Mouse (Mus musculus) cortical plate, adult 2 months (tissue): Measurements from ENCODE around the gene Tmem182. TPM values are rescaled to one million over a fixed set of nuclear protein-coding genes. Genes with fewer than 3 reads are reported as not detected.

Experiments used
- H3K27ac ChIP-seq: fragments of 200-500 bp; 2 replicates; pipeline ENCODE4 v1.5.1; 2012; ENCODE audit warnings: low read length, control low read depth, inconsistent platforms; ENCODE audit not compliant: insufficient read depth
- H3K4me1 ChIP-seq: fragments of 200-500 bp; 2 replicates; pipeline ENCODE4 v1.6.1; 2011; ENCODE audit warnings: low read length; ENCODE audit not compliant: control insufficient read depth, insufficient read depth
- H3K4me3 ChIP-seq: fragments of 200-500 bp; 2 replicates; pipeline ENCODE4 v1.5.1; 2011; ENCODE audit warnings: mild to moderate bottlenecking, low read length, control low read depth; ENCODE audit not compliant: insufficient read depth
- CTCF ChIP-seq: fragments of 200-500 bp; IDR thresholded peaks from 2 replicates; pipeline ENCODE4 v1.5.1; 2011; ENCODE audit warnings: mild to moderate bottlenecking, control low read depth, low read length; ENCODE audit not compliant: insufficient read depth; ENCODE audit errors: extremely low read depth
- POLR2A ChIP-seq: fragments of 200-500 bp; IDR thresholded peaks from 2 replicates; pipeline ENCODE4 v1.6.1; 2011; ENCODE audit warnings: mild to moderate bottlenecking, low read length, control low read depth; ENCODE audit not compliant: insufficient read depth; ENCODE audit errors: extremely low read depth
- polyA plus RNA-seq: library from polyadenylated mRNA; depleted of rRNA; stranded (reverse); fragments of >200 nt; gene quantifications from 2 replicates; pipeline ENCODE4 v1.2.3, GENCODE M21; 2012; rRNA removed

The Tmem182 gene
- 0.15 and 0.19 TPM in 2 replicates for polyA plus RNA-seq

GRCm38 (mm10) chr1:40805351-40805750, at the start of gene Tmem182:
Gene Tmem182 (plus strand): TSS chr1:40805601.
- Histone ChIP-seq H3K27ac (no peak within 1 kb of the TSS), H3K4me1 (no peaks in the 10 kb centered on the region)
- no peak for TF ChIP-seq CTCF
- no peak for TF ChIP-seq POLR2A

GRCm38 (mm10) chr1:40759751-40760445, 45.5 kb upstream of the Tmem182 start:
- no peak overlapping the region for H3K27ac ChIP-seq
- H3K4me1 ChIP-seq: no peaks in the 10 kb centered on the region
- TF ChIP-seq CTCF (no peak), POLR2A (no peak)
- no peak overlapping the region for H3K4me3 ChIP-seq

More at GRCm38 (mm10) chr1:40805351-40805750, at the start of gene Tmem182:
- no peak within 1 kb of the TSS for H3K4me3 ChIP-seq

GRCm38 (mm10) chr1:40764042-40764441, 41.4 kb upstream of the Tmem182 start:
- Histone ChIP-seq H3K4me3 (no peak overlapping the region), H3K27ac (no peak overlapping the region), H3K4me1 (no peaks in the 10 kb centered on the region)
- TF ChIP-seq POLR2A: no peak
- TF ChIP-seq CTCF: no peak

- H3K27ac ChIP-seq: no peak overlapping the region
- no peaks in the 10 kb centered on the region for H3K4me1 ChIP-seq
- H3K4me3 ChIP-seq: no peak overlapping the region
- no peak for TF ChIP-seq CTCF
- TF ChIP-seq POLR2A: no peak
These were observed 40.6 kb upstream of the Tmem182 start for GRCm38 (mm10) chr1:40764701-40765275.

GRCm38 (mm10) chr1:40765521-40765920, 39.9 kb upstream of the Tmem182 start:
- Histone ChIP-seq H3K4me3 (no peak overlapping the region), H3K4me1 (no peaks in the 10 kb centered on the region), H3K27ac (no peak overlapping the region)
- no peak for TF ChIP-seq POLR2A
- TF ChIP-seq CTCF: no peak

GRCm38 (mm10) chr1:40767588-40767987, 37.8 kb upstream of the Tmem182 start:
- Histone ChIP-seq H3K4me1 (no peaks in the 10 kb centered on the region), H3K4me3 (no peak overlapping the region), H3K27ac (no peak overlapping the region)
- no peak for TF ChIP-seq CTCF
- TF ChIP-seq POLR2A: no peak

- TF ChIP-seq CTCF (peak; percentile 57), POLR2A (no peak)
- no peak overlapping the region for H3K4me3 ChIP-seq
- H3K27ac ChIP-seq: no peak overlapping the region
- H3K4me1 ChIP-seq: no peaks in the 10 kb centered on the region
These were observed 36.8 kb upstream of the Tmem182 start for GRCm38 (mm10) chr1:40768606-40769005.

- H3K27ac ChIP-seq: no peak overlapping the region
- no peaks in the 10 kb centered on the region for H3K4me1 ChIP-seq
- TF ChIP-seq CTCF (no peak), POLR2A (no peak)
- H3K4me3 ChIP-seq: no peak overlapping the region
These were observed 36.0 kb upstream of the Tmem182 start for GRCm38 (mm10) chr1:40769331-40769894.

GRCm38 (mm10) chr1:40771196-40771970, 34.0 kb upstream of the Tmem182 start:
- no peaks in the 10 kb centered on the region for H3K4me1 ChIP-seq
- TF ChIP-seq CTCF: no peak
- TF ChIP-seq POLR2A: no peak
- H3K27ac ChIP-seq: no peak overlapping the region
- H3K4me3 ChIP-seq: no peak overlapping the region

- no peak overlapping the region for H3K27ac ChIP-seq
- H3K4me1 ChIP-seq: no peaks in the 10 kb centered on the region
- no peak for TF ChIP-seq POLR2A
- TF ChIP-seq CTCF: no peak
- H3K4me3 ChIP-seq: no peak overlapping the region
These were observed 32.2 kb upstream of the Tmem182 start for GRCm38 (mm10) chr1:40773234-40773633.
